Mouse (Mus musculus) heart, postnatal 25 days (tissue): ENCODE measurements at regions not wholly inside any gene's neighbourhood (a gene's known extent, or its start where the extent isn't known, plus 50 kb on each side); places are given as distances from the start of the nearest gene placed in this dataset.

ENCODE experiments used
- DNase-seq: peaks from one replicate; pipeline ENCODE4 v3.0.0; 2022; ENCODE audit warnings: low spot score
- intact Hi-C: fragments of 180-260 bp; cut with DNase I; formaldehyde crosslinking; loops from one replicate; pipeline ENCODE4 v1.15.1; 2025

- no peak for DNase-seq
- intact Hi-C loops, result no loop called here
Observed at GRCm38 (mm10) chr6:14081884-14082283, 210.6 kb upstream of the 2610001J05Rik start.

- intact Hi-C loops, result no loop called here
Observed at GRCm38 (mm10) chr6:14063735-14064134, 192.4 kb upstream of the 2610001J05Rik start.

GRCm38 (mm10) chr6:14046560-14046959, 175.2 kb upstream of the 2610001J05Rik start:
- DNase-seq, result no peak
- intact Hi-C loops, result no loop called here

More at GRCm38 (mm10) chr6:14063735-14064134, 192.4 kb upstream of the 2610001J05Rik start:
- no peak for DNase-seq

- intact Hi-C loops, result no loop called here
- DNase-seq, result no peak
Observed at GRCm38 (mm10) chr6:14044654-14045053, 173.3 kb upstream of the 2610001J05Rik start.

GRCm38 (mm10) chr6:14025898-14026297, 154.6 kb upstream of the 2610001J05Rik start:
- DNase-seq, result no peak
- intact Hi-C loops, result no loop called here

GRCm38 (mm10) chr6:14018928-14019327, 147.6 kb upstream of the 2610001J05Rik start:
- no peak for DNase-seq
- intact Hi-C loops, result no loop called here

GRCm38 (mm10) chr6:13982606-13983389, 111.5 kb upstream of the 2610001J05Rik start:
- no peak for DNase-seq
- intact Hi-C loops, result no loop called here

- intact Hi-C loops, result no loop called here
- DNase-seq, result no peak
Observed at GRCm38 (mm10) chr6:13974710-13975506, 103.6 kb upstream of the 2610001J05Rik start.

- intact Hi-C loops, result no loop called here
- no peak for DNase-seq
Observed at GRCm38 (mm10) chr6:13964471-13964870, 93.2 kb upstream of the 2610001J05Rik start.

- DNase-seq, result no peak
- intact Hi-C loops, result no loop called here
Observed at GRCm38 (mm10) chr6:13964013-13964412, 92.7 kb upstream of the 2610001J05Rik start.

- DNase-seq, result no peak
- intact Hi-C loops, result no loop called here
Observed at GRCm38 (mm10) chr6:13949640-13950039, 78.3 kb upstream of the 2610001J05Rik start.

- DNase-seq, result no peak
- intact Hi-C loops, result no loop called here
Observed at GRCm38 (mm10) chr6:13920809-13921760, 49.8 kb upstream of the 2610001J05Rik start.
